Mouse (Mus musculus) large intestine, adult 2 months (tissue): ENCODE data around the gene Dgkg. TPM values are rescaled to one million over a fixed set of nuclear protein-coding genes. Genes with fewer than 3 reads are reported as not detected.

Source experiments
- DNase-seq: peaks from one replicate; pipeline ENCODE4 v3.0.0-alpha.2; 2012; ENCODE audit warnings: low read depth, low spot score
- WGBS: fragments of 180-500 bp; shearing (Covaris S2); methylation state at CpG from one replicate; pipeline ENCODE4 v1.1.7; 2018; 5-methylcytosine and 5-hydroxymethylcytosine counted together
- polyA plus RNA-seq: library from polyadenylated mRNA; depleted of rRNA; stranded (reverse); fragments of >200 nt; gene quantifications from 2 replicates; pipeline ENCODE4 v1.2.3, GENCODE M21; 2012

The Dgkg gene
- polyA plus RNA-seq, 1 experiment: 0.31 TPM

DNA sequence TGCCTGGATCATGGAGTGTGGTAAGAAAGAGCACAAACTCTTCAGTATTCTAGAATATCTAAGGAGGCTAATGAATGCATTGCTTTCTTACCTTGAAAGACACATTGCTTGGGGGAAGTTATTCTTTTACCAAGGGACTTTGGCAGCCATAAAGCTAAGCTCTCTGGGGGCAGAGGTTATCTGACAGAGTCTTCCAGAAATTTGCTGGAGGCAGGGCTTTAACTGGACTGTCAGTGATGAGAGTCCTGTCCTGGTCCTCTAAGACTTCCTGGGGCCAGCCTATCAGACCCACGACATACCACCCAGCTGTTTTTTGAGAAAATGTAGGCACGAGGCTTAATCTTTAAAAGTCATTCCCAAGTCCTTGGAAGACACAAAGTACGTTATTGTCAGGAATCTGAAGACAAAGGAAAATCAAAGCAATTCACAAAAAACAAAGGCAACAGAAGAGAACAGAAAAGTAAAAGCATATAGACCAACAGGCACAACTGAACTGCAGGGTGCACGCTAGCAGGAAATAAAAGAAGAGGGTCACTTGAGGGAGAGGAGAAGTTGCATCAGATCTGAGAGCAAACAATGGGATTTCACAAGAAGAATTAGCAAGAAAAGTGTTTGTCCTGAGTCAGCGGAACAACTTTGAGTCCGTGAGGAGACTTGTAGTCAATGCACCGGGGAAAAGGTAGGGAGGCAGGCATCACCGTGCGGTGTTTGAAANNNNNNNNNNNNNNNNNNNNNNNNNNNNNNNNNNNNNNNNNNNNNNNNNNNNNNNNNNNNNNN is 146.0 kb downstream of the Dgkg start:
- WGBS: 41% methylated on average over 9 of the region's 9 CpGs
- no peak for DNase-seq

DNA sequence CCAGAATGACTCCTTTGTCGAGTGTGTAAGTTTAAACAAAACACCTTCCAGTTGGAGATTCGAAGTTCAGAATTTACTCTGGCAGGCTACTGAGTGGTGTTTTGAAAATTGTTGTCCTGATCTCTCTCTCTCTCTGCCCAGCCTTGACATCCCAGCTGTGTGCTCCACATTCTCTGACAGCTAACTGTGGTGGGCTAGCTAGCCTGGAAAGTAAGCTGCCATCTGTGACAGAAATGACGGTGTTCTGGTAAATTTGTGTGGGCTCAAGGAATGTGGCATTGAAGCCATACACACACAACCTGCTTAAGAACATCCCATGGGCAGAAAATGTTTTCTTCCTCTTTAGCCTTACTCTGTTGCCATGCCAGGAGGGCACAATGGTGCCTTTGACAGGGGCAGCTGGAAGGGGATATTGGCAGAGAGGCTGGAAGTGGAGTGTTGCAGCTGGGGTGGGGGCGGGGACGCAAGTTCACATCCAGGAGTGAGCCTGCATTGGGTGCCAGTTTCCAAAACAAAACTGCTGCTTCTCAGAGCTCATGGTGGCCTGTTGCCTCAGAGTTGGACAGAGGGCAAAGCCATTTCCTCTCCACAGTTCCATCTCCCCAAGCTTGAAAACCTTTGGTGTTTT is 148.0 kb downstream of the Dgkg start:
- WGBS: 81% methylated on average over 5 of the region's 5 CpGs
- DNase-seq: no peak

DNA sequence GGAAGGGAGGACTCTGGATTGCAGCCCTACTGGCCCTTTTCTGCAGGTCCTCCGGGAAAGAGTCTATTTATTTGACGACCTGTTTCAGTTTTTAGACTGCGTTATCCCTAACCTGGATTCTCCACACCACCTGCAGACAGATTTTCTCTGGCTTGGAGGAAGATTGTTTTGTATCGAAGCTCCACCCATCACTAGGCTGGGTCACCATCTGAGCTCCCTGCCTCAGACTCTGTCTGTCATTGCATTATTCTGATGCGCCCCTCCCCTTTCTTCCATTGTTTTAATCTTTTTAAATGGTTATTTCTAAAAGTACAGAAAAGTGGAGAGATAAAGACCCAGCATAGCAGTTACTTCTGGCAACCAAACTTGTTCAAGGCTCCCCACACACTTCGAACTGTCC is 151.4 kb downstream of the Dgkg start:
- WGBS: 86% methylated on average over 6 of the region's 6 CpGs
- no peak for DNase-seq

DNA sequence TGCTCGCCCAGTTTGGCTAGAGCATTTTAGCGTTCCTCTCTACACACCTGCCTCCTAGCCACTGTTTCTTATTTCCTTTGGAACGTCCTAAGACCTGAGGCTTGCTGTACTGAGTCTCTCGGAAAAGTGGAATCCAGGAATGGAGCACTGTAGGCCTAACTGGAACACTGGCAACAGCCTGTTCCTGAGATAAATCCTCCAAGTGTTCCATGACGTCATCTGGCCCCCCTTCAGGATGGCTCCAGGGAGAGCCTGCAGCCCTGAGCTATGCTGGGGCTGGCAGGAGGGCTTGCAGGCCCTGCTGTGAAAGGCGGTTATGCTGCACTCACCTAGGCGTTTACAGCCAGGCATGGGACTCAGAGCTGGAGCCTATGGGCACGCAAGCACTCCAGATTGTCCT is 152.2 kb downstream of the Dgkg start:
- 75% methylated on average over 8 of the region's 8 CpGs for WGBS
- DNase-seq: no peak

DNA sequence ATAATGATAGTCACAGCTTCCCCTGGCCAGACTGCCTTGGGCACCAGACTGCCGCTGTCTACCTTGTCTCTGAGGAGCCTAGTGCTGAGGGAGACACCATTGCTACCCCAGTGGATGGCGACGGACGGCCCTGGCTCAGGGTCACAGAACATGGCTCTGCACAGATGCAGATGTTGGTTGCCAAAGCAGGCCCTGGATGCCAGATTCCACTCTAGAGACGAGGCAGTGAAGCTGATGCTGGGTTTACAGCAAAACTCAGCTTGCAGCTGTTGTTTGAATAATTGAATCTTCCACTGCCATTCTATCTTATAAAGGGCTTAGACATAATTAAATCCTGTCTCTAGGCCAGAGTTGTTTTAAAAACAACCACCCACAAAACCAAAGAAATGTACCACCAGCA is 153.0 kb downstream of the Dgkg start:
- WGBS: 88% methylated on average over 5 of the region's 5 CpGs
- no peak for DNase-seq

DNA sequence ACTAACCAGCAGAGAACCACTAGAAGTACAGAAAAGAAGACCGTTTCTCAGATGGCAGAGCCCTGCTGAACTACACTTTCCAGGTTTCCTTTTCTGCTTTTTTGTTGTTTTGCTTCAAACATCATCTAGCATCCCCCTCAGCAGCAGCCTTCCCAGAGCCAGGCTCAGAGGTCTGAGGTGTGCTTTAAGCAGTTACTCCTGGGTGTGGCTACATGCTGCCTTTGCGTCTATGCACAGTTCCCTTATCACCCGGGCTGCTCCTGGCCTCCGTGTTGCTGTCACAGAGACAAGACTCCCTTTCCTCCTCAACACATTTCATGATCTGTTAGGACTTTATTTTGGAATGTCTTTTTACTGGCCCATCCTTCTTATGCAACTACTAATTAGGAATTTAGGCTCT is 153.6 kb downstream of the Dgkg start:
- WGBS: 44% methylated on average over 4 of the region's 4 CpGs
- DNase-seq: no peak

DNA sequence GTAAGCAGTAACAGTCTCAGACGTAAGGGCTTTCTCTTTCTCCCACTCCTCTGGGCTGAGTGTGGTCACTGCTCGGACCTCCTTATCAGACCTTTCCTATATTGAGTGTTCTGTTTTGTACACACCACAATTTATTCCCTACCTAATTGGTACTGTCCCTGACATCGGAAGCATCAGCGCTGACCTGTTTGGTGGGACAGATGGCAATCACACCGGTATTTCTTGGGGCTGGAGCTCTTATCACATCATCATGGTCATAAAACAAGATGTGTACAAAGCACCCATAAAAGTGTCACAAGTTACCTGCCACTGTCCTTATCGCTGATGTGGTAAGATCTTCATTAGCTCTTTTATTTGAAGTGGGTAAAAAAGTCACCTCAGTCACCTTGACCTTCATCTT is 155.2 kb downstream of the Dgkg start:
- DNase-seq: no peak
- 33% methylated on average over 6 of the region's 6 CpGs for WGBS

DNA sequence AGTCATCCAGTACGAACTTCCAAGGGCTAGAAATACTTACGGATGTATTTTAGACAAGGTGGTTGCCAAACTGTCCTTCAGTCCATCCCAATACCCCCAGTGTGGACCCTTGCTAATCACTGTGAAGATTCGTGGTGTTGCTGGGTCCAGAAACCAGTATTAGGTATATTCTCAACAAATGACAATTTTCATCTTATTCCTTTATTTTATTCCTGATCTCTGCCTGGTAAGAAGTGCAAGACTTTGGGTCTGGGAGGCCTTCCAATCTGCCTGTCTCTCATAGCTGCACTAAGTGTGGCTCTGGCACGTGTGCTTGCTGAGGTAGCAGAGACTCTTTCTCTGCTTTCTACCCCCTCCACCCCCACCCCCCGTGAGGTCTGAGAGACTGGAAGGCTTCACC is 156.5 kb downstream of the Dgkg start:
- DNase-seq: no peak
- WGBS: 89% methylated on average over 5 of the region's 5 CpGs

DNA sequence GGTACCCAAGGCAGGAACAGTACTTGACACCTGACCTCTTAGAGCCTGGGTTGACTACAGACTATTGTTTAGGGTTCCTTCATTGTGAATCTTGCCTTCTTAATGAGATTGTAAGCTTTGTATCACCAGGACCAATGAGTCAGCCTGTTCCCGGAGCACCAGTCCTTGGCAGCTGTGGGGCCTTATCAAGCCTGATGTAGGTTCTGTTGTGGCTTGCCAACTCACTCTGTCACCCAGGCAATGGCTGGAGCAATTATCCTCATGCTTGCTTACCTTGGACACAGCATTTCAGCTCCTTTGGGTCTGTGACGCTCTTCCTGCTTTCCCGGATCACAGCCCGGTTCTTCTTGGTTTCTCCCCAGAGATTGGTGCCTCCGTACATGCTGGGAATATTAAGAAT is 157.1 kb downstream of the Dgkg start:
- WGBS: 91% methylated on average over 5 of the region's 5 CpGs
- DNase-seq: no peak

DNA sequence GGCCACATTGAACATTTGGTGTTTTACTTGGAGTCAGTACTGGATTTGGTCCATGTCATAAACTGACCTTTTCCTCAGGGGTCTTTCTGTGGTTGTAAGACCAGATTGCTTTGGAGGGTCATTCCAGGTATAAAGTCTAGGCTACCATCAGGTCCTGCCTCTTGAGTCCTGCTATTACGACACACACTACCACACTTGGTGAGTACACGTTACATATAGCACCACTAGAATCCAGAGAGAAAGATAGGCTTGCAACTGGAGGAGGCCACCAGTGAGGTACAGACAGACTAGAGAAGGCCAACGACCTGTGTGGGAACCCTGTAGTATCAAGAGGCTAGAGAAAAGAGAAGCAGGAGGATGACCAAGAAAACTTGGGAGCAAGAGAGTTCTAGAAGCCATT is 157.6 kb downstream of the Dgkg start:
- DNase-seq: no peak
- WGBS: 95% methylated on average over 3 of the region's 3 CpGs

DNA sequence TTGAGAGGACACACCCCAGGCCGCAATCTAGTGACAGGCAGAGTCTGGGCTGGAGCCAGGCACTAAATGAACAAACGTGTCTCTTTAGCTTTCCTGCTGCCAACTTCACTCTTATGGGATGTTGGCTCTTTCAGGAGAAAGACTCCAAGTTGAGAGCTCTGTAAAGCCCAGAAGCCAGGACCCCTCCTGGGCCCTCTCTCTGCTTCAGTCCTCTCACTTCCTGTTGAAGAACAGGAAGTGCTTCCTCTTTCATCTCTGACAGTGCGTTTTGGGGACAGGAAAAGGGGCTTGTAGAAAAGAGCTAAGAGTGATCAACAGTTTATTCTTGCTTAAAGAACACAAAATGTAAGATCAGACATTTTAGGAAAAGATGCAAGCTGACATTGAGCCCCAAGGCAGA is 159.0 kb downstream of the Dgkg start:
- DNase-seq: peak; percentile 32
- WGBS: 37% methylated on average over 3 of the region's 3 CpGs

DNA sequence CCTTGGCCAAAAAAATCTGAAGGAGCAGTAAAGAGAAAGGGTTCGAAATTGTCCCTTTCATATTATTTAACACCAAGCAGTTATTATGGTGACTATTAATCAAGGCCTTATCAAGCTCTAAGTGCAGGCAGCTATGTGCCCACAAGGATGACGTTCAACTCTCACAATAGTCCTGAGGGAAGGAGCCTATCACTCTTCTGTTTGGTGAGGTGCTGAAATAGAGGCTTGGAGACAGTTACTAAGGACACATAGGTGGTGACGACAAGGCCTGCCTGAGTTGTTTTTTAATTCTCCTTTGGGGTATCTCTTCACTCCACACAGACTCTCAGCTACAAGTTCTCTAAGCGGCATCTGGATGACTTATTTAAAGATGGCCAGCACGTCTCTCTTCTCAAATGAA is 161.8 kb downstream of the Dgkg start:
- WGBS: 89% methylated on average over 5 of the region's 5 CpGs
- no peak for DNase-seq

DNA sequence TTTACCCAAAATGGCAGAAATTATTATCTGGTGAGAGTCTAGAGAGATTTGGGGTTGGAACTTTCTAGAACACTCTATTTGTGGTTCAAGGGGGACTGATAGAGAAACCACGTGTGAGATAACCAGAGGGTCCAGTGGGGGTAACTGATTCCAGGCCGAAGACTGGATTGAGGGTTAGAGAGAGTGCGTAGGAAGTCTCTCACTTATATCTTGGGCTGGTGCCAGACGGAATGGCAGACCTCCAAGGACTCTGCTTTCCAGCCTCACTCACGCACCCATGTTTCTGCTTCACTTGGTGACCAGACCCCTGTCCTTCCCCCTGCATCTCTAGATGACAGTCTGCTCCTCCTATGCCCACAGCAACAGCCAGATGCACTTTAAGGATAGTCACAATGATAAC is 162.2 kb downstream of the Dgkg start:
- WGBS: 73% methylated on average over 5 of the region's 5 CpGs
- DNase-seq: no peak

DNA sequence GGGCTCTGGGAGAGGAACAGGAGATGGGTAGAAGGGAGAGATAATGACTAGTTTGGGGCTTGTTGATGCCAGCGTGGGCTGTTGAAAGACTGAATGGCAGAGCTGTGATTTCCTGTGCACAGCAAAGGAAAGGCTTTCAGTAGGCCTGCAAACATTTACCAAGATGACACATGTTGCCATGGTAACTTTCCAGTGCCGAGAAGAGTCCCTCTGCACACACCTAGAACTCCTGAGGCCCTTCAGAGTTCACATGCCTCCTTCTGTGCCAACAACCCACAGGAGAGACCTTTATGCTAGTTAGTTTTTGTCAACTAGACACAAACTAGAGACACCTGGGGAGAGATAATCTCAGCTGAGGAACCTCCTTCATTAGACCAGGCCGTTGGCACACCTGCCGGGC is 163.6 kb downstream of the Dgkg start:
- 67% methylated on average over 4 of the region's 4 CpGs for WGBS
- DNase-seq: no peak

DNA sequence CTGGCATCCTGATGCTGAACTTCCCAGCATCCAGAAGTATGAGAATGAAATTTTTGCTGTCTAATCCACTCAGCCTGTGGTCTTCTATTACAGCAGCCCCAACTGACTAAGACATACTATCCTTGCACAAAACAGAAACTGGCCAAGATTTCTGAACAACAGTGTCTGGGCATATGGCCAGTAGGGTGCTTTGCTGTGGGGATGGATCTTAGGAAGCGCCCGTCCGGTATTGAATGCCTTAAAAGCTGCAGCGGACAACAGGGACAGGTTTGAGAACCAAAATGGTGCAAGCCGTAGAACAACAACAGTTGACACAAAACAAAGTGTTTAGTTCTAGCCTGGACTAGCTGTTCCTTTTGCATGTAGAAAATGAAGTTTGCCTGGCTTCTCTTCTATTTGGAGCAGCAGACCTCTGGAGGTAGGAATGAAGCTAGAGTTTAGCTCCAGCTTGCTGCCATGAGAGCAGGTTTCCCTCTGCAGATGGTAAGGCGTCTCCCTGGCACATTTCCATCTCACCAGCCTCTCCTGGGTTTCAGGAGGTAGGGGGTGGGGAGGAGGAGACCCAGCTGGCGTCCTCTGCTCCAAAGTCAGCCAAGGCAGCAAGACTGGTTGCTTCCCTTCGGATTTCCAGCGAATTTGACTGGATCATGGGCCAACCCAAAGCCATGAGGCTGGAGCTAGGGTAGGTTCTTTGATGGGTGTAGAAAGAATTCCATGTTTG is 165.4 kb downstream of the Dgkg start:
- WGBS: 83% methylated on average over 9 of the region's 9 CpGs
- DNase-seq: no peak

DNA sequence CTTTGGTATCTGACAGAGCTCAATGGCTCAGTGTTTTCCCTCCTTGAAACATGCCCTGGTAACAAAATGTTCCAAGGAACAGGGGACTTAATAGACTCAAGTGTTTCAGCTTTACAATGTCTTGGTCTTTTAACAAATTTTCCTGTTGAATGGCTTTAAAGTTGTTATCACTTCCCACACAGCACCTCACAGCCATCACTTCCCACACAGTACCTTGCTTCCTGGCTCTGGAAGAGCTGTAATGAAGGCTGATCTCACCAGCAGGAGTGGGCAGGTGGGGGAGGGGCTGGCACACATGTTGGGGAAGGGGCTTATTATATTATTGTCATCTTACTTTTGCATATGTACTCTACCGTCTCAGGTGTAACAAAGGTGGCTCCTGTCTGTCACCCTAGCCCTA is 173.1 kb downstream of the Dgkg start:
- 95% methylated on average over 1 of the region's 1 CpGs for WGBS
- DNase-seq: no peak

DNA sequence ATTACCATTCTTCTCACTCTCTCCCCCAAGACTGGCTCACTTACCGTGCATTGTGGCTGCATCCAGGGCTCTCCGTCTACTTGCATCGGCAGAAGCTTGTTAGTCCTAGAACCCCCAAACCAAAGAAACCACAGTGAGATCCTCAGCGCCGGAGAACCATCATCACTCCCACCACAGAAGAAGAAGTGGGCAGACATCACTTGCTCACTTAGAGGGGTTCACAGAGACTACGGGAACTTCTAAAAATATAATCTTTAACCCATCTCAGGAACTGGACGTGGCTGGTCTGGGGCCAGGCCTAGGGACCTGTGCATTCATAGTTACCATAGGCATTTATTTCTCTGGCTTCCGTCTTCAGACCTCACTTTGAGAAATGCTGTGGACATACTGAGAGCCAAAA is 177.7 kb downstream of the Dgkg start:
- 89% methylated on average over 8 of the region's 8 CpGs for WGBS
- DNase-seq: no peak

DNA sequence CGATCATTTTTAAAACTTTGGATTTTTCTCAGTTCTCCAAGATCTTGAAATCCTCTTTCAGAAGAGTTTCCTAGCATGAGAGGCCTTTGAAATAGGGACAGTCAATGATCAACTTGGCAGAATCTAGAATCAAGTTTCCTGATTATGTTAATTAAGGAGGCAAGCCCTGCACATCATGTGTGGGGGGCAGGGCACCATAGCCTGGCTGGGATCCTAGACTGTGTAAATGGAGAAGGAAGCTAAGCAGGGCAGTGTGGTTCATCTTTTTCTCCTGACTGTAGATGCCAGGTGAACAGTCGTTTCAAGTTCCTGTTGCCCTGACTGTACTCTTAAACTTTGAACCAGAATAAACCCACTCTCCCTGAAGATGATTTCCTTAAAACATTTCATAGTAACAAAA is 185.3 kb downstream of the Dgkg start:
- DNase-seq: no peak
- 59% methylated on average over 2 of the region's 2 CpGs for WGBS

DNA sequence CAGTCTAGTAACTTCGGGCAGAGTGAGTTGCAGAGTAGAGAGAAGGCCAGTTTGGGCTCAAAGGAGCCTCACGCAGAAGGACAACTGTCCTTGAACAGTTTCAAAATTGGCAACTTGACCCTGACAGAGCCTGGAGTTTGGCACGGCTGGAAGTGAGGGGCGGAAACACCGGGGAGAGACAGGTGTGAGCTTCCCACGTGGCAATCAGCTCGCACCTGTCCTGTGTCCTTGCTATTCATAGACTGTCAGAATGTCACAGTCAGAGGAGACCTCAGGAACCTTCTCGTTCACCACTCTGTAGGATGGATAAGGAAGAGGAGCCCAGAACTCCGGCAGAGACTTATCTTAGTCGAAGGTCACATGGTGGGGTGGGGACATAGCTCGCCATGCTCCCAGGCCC is 187.6 kb downstream of the Dgkg start:
- no peak for DNase-seq
- 34% methylated on average over 11 of the region's 11 CpGs for WGBS

DNA sequence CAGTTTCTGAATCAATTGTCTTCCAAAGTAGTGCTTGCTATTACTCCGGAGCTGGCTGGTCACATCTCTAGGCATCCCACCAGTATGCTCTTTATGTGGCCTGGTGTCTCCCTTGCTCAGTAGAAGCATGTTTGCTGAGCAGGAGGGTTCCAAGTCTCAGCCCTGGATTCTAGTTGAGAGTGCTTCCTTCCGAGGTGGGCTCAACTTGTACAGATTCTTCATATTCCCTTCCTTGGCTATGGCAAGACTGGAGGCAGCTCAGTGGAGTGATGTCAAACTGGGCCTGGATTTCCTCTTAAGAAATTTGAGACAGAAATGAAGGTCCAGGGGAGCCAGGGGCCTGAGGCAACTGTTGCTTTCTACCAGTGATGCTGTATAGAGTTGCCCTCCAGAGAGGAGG is 189.9 kb downstream of the Dgkg start:
- 92% methylated on average over 2 of the region's 2 CpGs for WGBS
- DNase-seq: no peak

DNA sequence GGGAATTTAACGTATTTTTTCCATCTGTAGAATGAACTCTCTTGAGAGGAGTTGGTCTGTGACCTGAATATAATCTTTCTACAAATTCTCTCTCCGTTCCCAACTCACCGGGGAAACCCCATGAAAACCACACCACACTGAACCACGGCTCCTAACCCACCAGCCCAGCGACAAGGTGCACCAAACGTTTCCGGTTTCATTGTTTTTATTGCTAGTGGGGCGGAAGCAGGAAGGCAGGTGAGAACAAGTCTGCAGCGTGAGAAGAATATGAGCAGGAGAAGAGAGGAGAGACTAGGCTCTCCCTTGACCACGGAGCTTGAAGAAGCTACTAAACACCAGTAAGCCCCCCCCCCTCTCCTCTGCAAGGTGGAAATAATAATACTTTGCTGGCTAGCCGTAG is 190.6 kb downstream of the Dgkg start:
- no peak for DNase-seq
- 32% methylated on average over 11 of the region's 11 CpGs for WGBS
